Comparison of ENCODE assay signal across 13 mouse cellular contexts in the genomic region with DNA sequence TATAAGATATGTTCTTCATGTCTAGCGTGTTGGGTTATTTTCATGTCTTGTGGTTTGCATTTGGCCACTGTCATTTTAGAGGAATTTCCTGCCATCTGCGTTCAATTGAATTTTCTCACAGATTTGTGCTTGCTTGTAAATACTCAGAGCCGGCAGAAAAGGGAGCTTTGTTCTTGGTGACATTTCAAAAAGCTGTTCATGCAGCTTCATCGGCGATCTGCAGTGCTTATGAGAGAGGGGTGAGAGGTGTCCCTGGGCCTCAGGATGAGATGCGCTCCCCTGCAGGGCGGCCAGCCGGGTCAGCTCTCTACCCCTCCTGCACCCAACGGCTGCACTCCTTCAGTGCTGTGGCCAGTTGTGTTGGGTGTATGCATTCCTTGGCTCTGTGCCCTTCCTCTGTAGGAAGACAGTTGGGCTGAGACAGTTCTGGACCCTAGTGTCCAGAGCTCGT.
A peak's percentile ranks its signal among the peaks of the same experiment; 100 is the strongest.
DNase-seq lines count a peak whose midpoint lies in the region; ATAC-seq and TF ChIP-seq lines count a peak whose summit lies in the region.
"Had no signal": no experiment of that assay in that cellular context is flagged by ENCODE, and none has a peak within 500 bp of the region (broad histone marks: within the 10 kb centered on the region; RNA-seq: fewer than 3 reads in every experiment).

No protein-coding gene starts in this region.

- peak; percentile 71 for DNase-seq in kidney, postnatal 0 days (ENCODE audit: low spot score)
- DNase-seq in kidney, postnatal 25 days = no peak
- DNase-seq in 3T3-L1 (ENCODE audit: low read depth, low spot score) (peak; percentile 94), NIH3T3 (ENCODE audit: low read depth) (peak; percentile 91)
- DNase-seq in layer of hippocampus, adult 9-11 months = peak; percentile 59
- no peak for DNase-seq in c-Kit-positive CD71-positive TER-119-positive erythroid progenitor cells, embryonic 14.5 days (ENCODE audit: low spot score)
- DNase-seq in testis, postnatal 14 days (ENCODE audit: low spot score) = no peak
- DNase-seq: adrenal gland, postnatal 25 days; cerebellum, postnatal 36 days; gastrocnemius, adult 2 months had no signal

- ATAC-seq in kidney, postnatal 0 days (replicated peaks; ENCODE audit: low FRiP score, low read depth) = no peak; the same call in 1 of the 2 replicates

- H3K27ac ChIP-seq in kidney, postnatal 0 days = peak overlapping the region; percentile 1; the same call in 1 of the 2 replicates
- H3K27ac ChIP-seq: gastrocnemius, adult 2 months; hindbrain, embryonic 13.5 days; liver, embryonic 15.5 days had no signal

- H3K9ac ChIP-seq in kidney, postnatal 0 days (ENCODE audit: low read depth, low read length) = no peak overlapping the region
- H3K9ac ChIP-seq: hindbrain, embryonic 13.5 days; liver, embryonic 15.5 days had no signal

- no peaks in the 10 kb centered on the region for H3K36me3 ChIP-seq in kidney, postnatal 0 days (ENCODE audit: insufficient read depth, low read length)
- H3K36me3 ChIP-seq: G1E; hindbrain, embryonic 13.5 days; liver, embryonic 15.5 days had no signal

- no peak overlapping the region for H3K4me3 ChIP-seq in kidney, postnatal 0 days (replicated peaks; ENCODE audit: low read depth, low read length)
- H3K4me3 ChIP-seq: gastrocnemius, adult 2 months; hindbrain, embryonic 13.5 days; liver, embryonic 15.5 days had no signal

- H3K4me1 ChIP-seq in kidney, postnatal 0 days (replicated peaks; ENCODE audit: insufficient read depth, low read length) = no peaks in the 10 kb centered on the region; the same call in 1 of the 2 replicates
- H3K4me1 ChIP-seq: liver, embryonic 15.5 days had no signal

- no peak overlapping the region for H3K4me2 ChIP-seq in kidney, postnatal 0 days (ENCODE audit: low read length)
- H3K4me2 ChIP-seq: hindbrain, embryonic 13.5 days; liver, embryonic 15.5 days had no signal

- H3K9me3 ChIP-seq in kidney, postnatal 0 days (replicated peaks; ENCODE audit: low read length) = no peaks in the 10 kb centered on the region
- H3K9me3 ChIP-seq: G1E; hindbrain, embryonic 13.5 days; liver, embryonic 15.5 days had no signal

- TF ChIP-seq CTCF in kidney, postnatal 0 days (IDR thresholded peaks at IDR 0.05; ENCODE audit: low read depth) = no peak; the same call in 1 of the 2 replicates

- 53% methylated on average over 10 of the region's 10 CpGs for WGBS in kidney, postnatal 0 days

- no peaks in the 10 kb centered on the region for H3K27me3 ChIP-seq in kidney, postnatal 0 days (ENCODE audit: insufficient read depth, low read length)
- H3K27me3 ChIP-seq: hindbrain, embryonic 13.5 days; liver, embryonic 15.5 days had no signal

Comparison
In these comparisons a context has a peak if more than half of its experiments do, and no peak if none do; other contexts are left out.
1. DNase-seq: peak in kidney, postnatal 0 days (single experiment), 3T3-L1 (single experiment), NIH3T3 (single experiment) and layer of hippocampus, adult 9-11 months (single experiment); none in kidney, postnatal 25 days (0 of 2), c-Kit-positive CD71-positive TER-119-positive erythroid progenitor cells, embryonic 14.5 days (single experiment) and testis, postnatal 14 days (single experiment).